Mouse (Mus musculus) stomach, embryonic 14.5 days (tissue): ENCODE results near the gene Arpc1b. TPM values are rescaled to one million over a fixed set of nuclear protein-coding genes. Genes with fewer than 3 reads are reported as not detected.
"Not testable (repeated sequence)": the region's sequence is repeated elsewhere in the genome, so short reads cannot be mapped to it uniquely, and the experiment has no call there.

ENCODE experiments used
- ATAC-seq: fragments of 200-750 bp; cut with Nextera tagmentation; 2 replicates; pipeline ENCODE4 v1.8.0; 2017; ENCODE audit warnings: low read depth, moderate TSS enrichment; ENCODE audit not compliant: insufficient number of reproducible peaks, insufficient read depth, low FRiP score
- H3K27ac ChIP-seq: fragments of 300-500 bp; sonication (generic); 2 replicates; pipeline ENCODE4 v1.5.1; 2014; ENCODE audit warnings: mild to moderate bottlenecking, low read length, moderate library complexity, mixed read lengths
- H3K27me3 ChIP-seq: fragments of 300-500 bp; sonication (generic); 2 replicates; pipeline ENCODE4 v1.6.1; 2014; ENCODE audit warnings: low read length, control low read depth, mixed read lengths; ENCODE audit not compliant: control insufficient read depth, insufficient read depth
- H3K36me3 ChIP-seq: fragments of 300-500 bp; sonication (generic); 2 replicates; pipeline ENCODE4 v1.6.1; 2014; ENCODE audit warnings: mild to moderate bottlenecking, control low read depth, low read length, moderate library complexity, mixed read lengths; ENCODE audit not compliant: control insufficient read depth, insufficient read depth
- H3K4me1 ChIP-seq: fragments of 300-500 bp; sonication (generic); 2 replicates; pipeline ENCODE4 v1.6.1; 2014; ENCODE audit warnings: low read length, control low read depth, mixed read lengths; ENCODE audit not compliant: control insufficient read depth, insufficient read depth
- H3K4me2 ChIP-seq: fragments of 300-500 bp; sonication (generic); replicated peaks from 2 replicates; pipeline ENCODE4 v1.6.1; 2014; ENCODE audit warnings: low read depth, low read length, control low read depth
- H3K4me3 ChIP-seq: fragments of 300-500 bp; sonication (generic); 2 replicates; pipeline ENCODE4 v1.5.1; 2014; ENCODE audit warnings: low read depth, low read length, control low read depth
- H3K9ac ChIP-seq: fragments of 300-500 bp; sonication (generic); replicated peaks from 2 replicates; pipeline ENCODE4 v1.6.1; 2014; ENCODE audit warnings: low read depth, mild to moderate bottlenecking, control low read depth, low read length, moderate library complexity, mixed read lengths
- H3K9me3 ChIP-seq: fragments of 300-500 bp; sonication (generic); 2 replicates; pipeline ENCODE4 v1.6.1; 2016; ENCODE audit warnings: low read depth, low read length, control low read depth; ENCODE audit not compliant: control insufficient read depth
- WGBS: fragments of 180-500 bp; shearing (Covaris S2); extraction: QIAGEN DNeasy Blood & Tissue Kit; methylation state at CpG from one replicate; pipeline ENCODE4 v1.1.7; 2014; 5-methylcytosine and 5-hydroxymethylcytosine counted together
- polyA plus RNA-seq: library from polyadenylated mRNA; unstranded; fragments of >200 nt; fragmentation: Nextera tagmentation; extraction: Ambion mirVana; gene quantifications from 2 replicates; pipeline ENCODE4 v1.2.1, GENCODE M21; 2014

Arpc1b gene
- polyA plus RNA-seq = 144 and 163 TPM in 2 replicates

GRCm38 (mm10) chr5:145114071-145114605 lies at the start of gene Arpc1b:
TSS of gene Arpc1b (plus strand) at chr5:145114215.
- Histone ChIP-seq H3K27ac (peak within 1 kb of the TSS; percentile 27; the same call in 1 of the 2 replicates), H3K4me3 (peak within 1 kb of the TSS; percentile 74), H3K4me1 (0 out of 2 replicates have a peak, but pooled peaks cover 2% of the 10 kb centered on the region), H3K9me3 (no peaks in the 10 kb centered on the region), H3K27me3 (no peaks in the 10 kb centered on the region), H3K36me3 (peaks cover 16% of the 10 kb centered on the region), H3K4me2 (peak within 1 kb of the TSS; percentile 78), H3K9ac (peak within 1 kb of the TSS; percentile 67)
- peak; percentile 76 for ATAC-seq
- WGBS = 1% methylated on average over 53 of the region's 53 CpGs

DNA sequence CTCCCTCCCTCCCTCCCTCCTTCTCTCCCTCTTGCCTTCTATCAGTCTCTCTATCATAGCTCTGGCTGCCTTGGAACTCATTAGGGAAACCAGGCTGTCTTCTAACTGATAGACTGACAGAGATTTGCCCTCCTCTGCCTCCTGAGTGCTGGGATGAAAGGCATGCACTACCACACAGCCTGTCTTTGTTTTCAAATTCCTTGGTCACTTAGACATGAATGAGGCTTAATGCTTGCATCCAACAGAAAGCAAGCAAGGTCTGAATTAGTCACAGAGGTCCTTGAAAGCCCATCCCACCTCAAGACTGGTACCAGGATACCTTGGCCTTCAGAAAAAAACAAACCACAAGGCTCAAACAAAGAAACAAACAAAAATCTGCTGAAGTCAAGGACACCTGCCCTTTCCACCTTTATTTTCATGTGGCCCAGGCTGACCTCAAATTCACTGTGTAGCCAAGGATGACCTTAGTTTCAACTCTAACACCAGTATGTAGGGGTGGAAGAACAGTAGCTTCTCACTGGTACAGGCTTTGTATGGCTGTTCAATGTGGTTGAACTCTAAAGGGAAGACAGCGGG lies 49.2 kb upstream of the Arpc1b start:
- no peaks in the 10 kb centered on the region for H3K4me1 ChIP-seq
- ATAC-seq = no peak
- WGBS = 95% methylated on average over 1 of the region's 1 CpGs
- H3K9ac ChIP-seq = no peak overlapping the region
- H3K9me3 ChIP-seq = no peaks in the 10 kb centered on the region
- no peak overlapping the region for H3K27ac ChIP-seq
- no peak overlapping the region for H3K4me3 ChIP-seq
- no peaks in the 10 kb centered on the region for H3K27me3 ChIP-seq
- H3K36me3 ChIP-seq = no peaks in the 10 kb centered on the region
- no peak overlapping the region for H3K4me2 ChIP-seq

DNA sequence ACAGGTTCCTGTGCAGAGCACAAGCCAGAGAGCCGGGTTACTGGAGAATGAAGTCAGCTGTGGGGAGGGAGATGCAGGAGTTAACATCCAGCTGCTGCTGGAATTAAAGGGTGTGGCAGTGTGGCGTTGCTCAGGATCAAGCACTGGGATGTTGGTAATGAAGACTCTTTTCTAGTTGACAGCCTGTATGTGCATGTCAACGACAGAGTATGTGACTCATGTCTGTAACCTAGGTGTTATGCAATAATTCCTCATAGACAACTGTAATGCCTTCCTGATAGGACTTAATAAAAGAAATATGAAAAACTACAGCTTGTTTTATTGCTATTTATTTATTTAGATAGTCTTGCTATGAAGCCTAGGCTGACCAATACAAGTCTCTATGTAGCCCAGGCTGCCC lies 45.2 kb upstream of the Arpc1b start:
- no peak overlapping the region for H3K4me3 ChIP-seq
- no peaks in the 10 kb centered on the region for H3K27me3 ChIP-seq
- H3K4me1 ChIP-seq = no peaks in the 10 kb centered on the region
- no peak for ATAC-seq
- WGBS = 39% methylated on average over 3 of the region's 3 CpGs
- no peak overlapping the region for H3K9ac ChIP-seq
- H3K4me2 ChIP-seq = no peak overlapping the region
- H3K36me3 ChIP-seq = no peaks in the 10 kb centered on the region
- H3K27ac ChIP-seq = no peak overlapping the region
- no peaks in the 10 kb centered on the region for H3K9me3 ChIP-seq

GRCm38 (mm10) chr5:145069707-145070106 lies 44.3 kb upstream of the Arpc1b start:
- ATAC-seq = peak; percentile 28; the same call in 1 of the 2 replicates
- H3K27ac ChIP-seq = no peak overlapping the region
- no peaks in the 10 kb centered on the region for H3K27me3 ChIP-seq
- H3K36me3 ChIP-seq = no peaks in the 10 kb centered on the region
- H3K9ac ChIP-seq = no peak overlapping the region
- H3K4me2 ChIP-seq = no peak overlapping the region
- 2% methylated on average over 5 of the region's 5 CpGs for WGBS
- no peak overlapping the region for H3K4me3 ChIP-seq
- no peaks in the 10 kb centered on the region for H3K4me1 ChIP-seq
- H3K9me3 ChIP-seq = no peaks in the 10 kb centered on the region

- Histone ChIP-seq H3K27me3 (no peaks in the 10 kb centered on the region), H3K27ac (no peak overlapping the region), H3K9ac (no peak overlapping the region), H3K9me3 (no peaks in the 10 kb centered on the region), H3K4me2 (no peak overlapping the region), H3K36me3 (no peaks in the 10 kb centered on the region), H3K4me3 (no peak overlapping the region), H3K4me1 (no peaks in the 10 kb centered on the region)
- no peak for ATAC-seq
- WGBS = 56% methylated on average over 6 of the region's 6 CpGs
Measured at GRCm38 (mm10) chr5:145071342-145071741, 42.7 kb upstream of the Arpc1b start.

GRCm38 (mm10) chr5:145075081-145075480 lies 38.9 kb upstream of the Arpc1b start:
- WGBS = 56% methylated on average over 3 of the region's 3 CpGs
- no peaks in the 10 kb centered on the region for H3K4me1 ChIP-seq
- no peak overlapping the region for H3K4me3 ChIP-seq
- no peak overlapping the region for H3K9ac ChIP-seq
- no peaks in the 10 kb centered on the region for H3K9me3 ChIP-seq
- no peak overlapping the region for H3K4me2 ChIP-seq
- H3K36me3 ChIP-seq = no peaks in the 10 kb centered on the region
- no peak for ATAC-seq
- H3K27me3 ChIP-seq = no peaks in the 10 kb centered on the region
- no peak overlapping the region for H3K27ac ChIP-seq

- no peaks in the 10 kb centered on the region for H3K27me3 ChIP-seq
- H3K4me2 ChIP-seq = no peak overlapping the region
- no peak overlapping the region for H3K9ac ChIP-seq
- H3K4me1 ChIP-seq = peaks cover 9% of the 10 kb centered on the region; the same call in 1 of the 2 replicates
- WGBS = 83% methylated on average over 10 of the region's 10 CpGs
- ATAC-seq = no peak
- no peak overlapping the region for H3K4me3 ChIP-seq
- no peaks in the 10 kb centered on the region for H3K36me3 ChIP-seq
- H3K9me3 ChIP-seq = no peaks in the 10 kb centered on the region
- no peak overlapping the region for H3K27ac ChIP-seq
Measured at GRCm38 (mm10) chr5:145081866-145082613, 32.0 kb upstream of the Arpc1b start.

DNA sequence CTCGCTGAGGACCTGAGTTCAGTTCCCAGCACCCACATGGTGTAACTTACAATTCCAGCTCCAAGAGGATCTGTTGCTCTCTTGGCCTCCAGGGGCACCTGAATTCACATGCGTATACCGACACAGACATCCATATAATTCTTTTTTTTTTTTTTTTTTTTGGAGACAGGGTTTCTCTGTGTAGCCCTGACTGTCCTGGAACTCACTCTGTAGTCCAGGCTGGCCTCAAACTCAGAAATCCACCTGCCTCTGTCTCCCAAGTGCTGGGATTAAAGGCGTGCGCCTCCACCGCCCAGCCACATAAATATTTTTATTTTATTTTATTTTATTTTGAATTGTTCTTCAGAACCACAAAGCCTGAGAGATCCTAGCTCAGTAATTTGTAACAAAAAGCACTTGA lies 30.8 kb upstream of the Arpc1b start:
- peak overlapping the region; percentile 87 for H3K4me2 ChIP-seq
- not testable (repeated sequence) for H3K9ac ChIP-seq, H3K4me1 ChIP-seq, H3K27me3 ChIP-seq, H3K9me3 ChIP-seq, H3K36me3 ChIP-seq, ATAC-seq
- peak overlapping the region; percentile 89 for H3K4me3 ChIP-seq
- 46% methylated on average over 6 of the region's 6 CpGs for WGBS
- peak overlapping the region; percentile 39; the same call in 1 of the 2 replicates for H3K27ac ChIP-seq
